ENCODE assay signal across 8 mouse cellular contexts in the genomic region with DNA sequence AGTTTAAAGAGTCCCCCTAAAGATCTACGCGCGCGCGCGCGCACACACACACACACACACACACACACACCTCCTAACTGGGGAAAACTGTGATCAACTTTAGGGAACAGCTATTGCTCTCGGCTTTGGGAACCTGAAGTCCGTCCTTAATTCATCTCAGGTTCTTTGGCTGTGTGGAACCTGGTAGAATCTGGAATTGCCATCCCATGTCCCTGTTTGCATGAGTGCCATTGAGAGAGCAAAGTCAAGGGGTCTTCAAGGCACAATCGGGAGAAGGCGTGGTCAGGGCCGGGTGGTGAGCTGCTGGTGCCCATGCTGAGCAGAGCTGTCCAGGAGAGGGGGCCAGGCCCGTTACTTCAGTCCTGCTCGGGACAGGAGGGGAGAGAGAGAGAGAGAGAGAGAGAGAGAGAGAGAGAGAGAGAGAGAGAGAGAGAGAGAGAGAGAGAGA. TPM values are rescaled to one million over a fixed set of nuclear protein-coding genes. Genes with fewer than 3 reads are reported as not detected.
DNase-seq lines count a peak whose midpoint lies in the region; ATAC-seq lines count a peak whose summit lies in the region.

No protein-coding gene starts in this region.

- H3K36me3 ChIP-seq in embryonic facial prominence, embryonic 15.5 days, result peaks cover 8% of the 10 kb centered on the region
- no peaks in the 10 kb centered on the region for H3K36me3 ChIP-seq in stomach, embryonic 16.5 days (ENCODE audit: control insufficient read depth, insufficient read depth, low read length)

- ATAC-seq in embryonic facial prominence, embryonic 15.5 days (ENCODE audit: insufficient number of reproducible peaks, low FRiP score, low TSS enrichment, low read depth), result peak; percentile 63; the same call in 1 of the 2 replicates
- 0 out of 2 replicates have a peak, but pooled peaks have one; percentile 67 for ATAC-seq in stomach, embryonic 16.5 days (ENCODE audit: insufficient read depth, low FRiP score)

- H3K27me3 ChIP-seq in embryonic facial prominence, embryonic 15.5 days, result no peaks in the 10 kb centered on the region
- H3K27me3 ChIP-seq in stomach, embryonic 16.5 days (ENCODE audit: control insufficient read depth, insufficient read depth, low read length), result no peaks in the 10 kb centered on the region

- peak overlapping the region; percentile 79 for H3K4me2 ChIP-seq in embryonic facial prominence, embryonic 15.5 days (replicated peaks)
- peak overlapping the region; percentile 75 for H3K4me2 ChIP-seq in stomach, embryonic 16.5 days (ENCODE audit: low read depth, low read length)

- DNase-seq in gastrocnemius, postnatal 10 days, result peak; percentile 29
- no peak for DNase-seq in gastrocnemius, adult 8-10 months (ENCODE audit: low spot score in 2 of 2)
- DNase-seq in MN1 (ENCODE audit: low spot score), result peak; percentile 66
- DNase-seq in induced T-regulatory cell, adult 2 months (ENCODE audit: low read depth), result peak; percentile 64
- DNase-seq in lung, postnatal 36 days, result peak; percentile 13
- DNase-seq in spleen, adult 12 weeks (ENCODE audit: low spot score), result no peak

- no peaks in the 10 kb centered on the region for H3K9me3 ChIP-seq in embryonic facial prominence, embryonic 15.5 days (replicated peaks)
- H3K9me3 ChIP-seq in stomach, embryonic 16.5 days (replicated peaks; ENCODE audit: control insufficient read depth, low read length), result no peaks in the 10 kb centered on the region

- peaks cover 29% of the 10 kb centered on the region for H3K4me1 ChIP-seq in embryonic facial prominence, embryonic 15.5 days
- H3K4me1 ChIP-seq in stomach, embryonic 16.5 days (ENCODE audit: control insufficient read depth, insufficient read depth, low read length), result peaks cover 14% of the 10 kb centered on the region

- under 1% methylated on average over 14 of the region's 14 CpGs for WGBS in embryonic facial prominence, embryonic 15.5 days
- WGBS in stomach, embryonic 16.5 days, result 1% methylated on average over 14 of the region's 14 CpGs

- peak overlapping the region; percentile 35 for H3K9ac ChIP-seq in embryonic facial prominence, embryonic 15.5 days
- peak overlapping the region; percentile 67 for H3K9ac ChIP-seq in stomach, embryonic 16.5 days (ENCODE audit: low read length)

- peak overlapping the region; percentile 75 for H3K27ac ChIP-seq in embryonic facial prominence, embryonic 15.5 days (replicated peaks)
- H3K27ac ChIP-seq in stomach, embryonic 16.5 days (ENCODE audit: low read length), result no peak overlapping the region

- H3K4me3 ChIP-seq in embryonic facial prominence, embryonic 15.5 days (replicated peaks), result peak overlapping the region; percentile 83
- peak overlapping the region; percentile 81 for H3K4me3 ChIP-seq in stomach, embryonic 16.5 days (replicated peaks; ENCODE audit: low read length)

RNA-seq across cellular contexts. Expression of gene Cand2, which starts 0.3 kb away (rescaled TPM):
- 10 to 100 TPM; 89.1 to 96.7 TPM for total RNA-seq in gastrocnemius, postnatal 10 days (2021)
- total RNA-seq in gastrocnemius, adult 8-10 months (2022), result 10 to 100 TPM; 63.6 to 80.2 (median 77.4) TPM
- polyA plus RNA-seq in embryonic facial prominence, embryonic 15.5 days (2015; fragmentation: Nextera tagmentation; extraction: Ambion mirVana), result 33.6 and 33.7 TPM in 2 replicates
- 19.6 and 22.6 TPM in 2 replicates for polyA plus RNA-seq in stomach, embryonic 16.5 days (2015; fragmentation: Nextera tagmentation; extraction: Ambion mirVana)

RNA-seq across cellular contexts. Expression of gene Tmem40, which starts 11.8 kb away (rescaled TPM):
- 1 to 10 TPM in 1 of 2 experiments, under 1 TPM in 1; 0.26 to 1.5 TPM for total RNA-seq in gastrocnemius, postnatal 10 days (2021)
- under 1 TPM in 3 of 4 experiments, not detected in 1; 0.36 to 0.58 (median 0.41) TPM for total RNA-seq in gastrocnemius, adult 8-10 months (2022)
- 23.9 and 28.9 TPM in 2 replicates for polyA plus RNA-seq in embryonic facial prominence, embryonic 15.5 days (2015; fragmentation: Nextera tagmentation; extraction: Ambion mirVana)
- polyA plus RNA-seq in stomach, embryonic 16.5 days (2015; fragmentation: Nextera tagmentation; extraction: Ambion mirVana), result 34.2 and 42.3 TPM in 2 replicates

RNA-seq across cellular contexts. Expression of gene Rpl32, which starts 34.6 kb away (rescaled TPM):
- total RNA-seq in gastrocnemius, postnatal 10 days (2021), result 1,000 to 10,000 TPM; 1,136 to 1,161 TPM
- 100 to 1,000 TPM; 581 to 694 (median 621) TPM for total RNA-seq in gastrocnemius, adult 8-10 months (2022)
- 2,086 and 2,192 TPM in 2 replicates for polyA plus RNA-seq in embryonic facial prominence, embryonic 15.5 days (2015; fragmentation: Nextera tagmentation; extraction: Ambion mirVana)
- 1,851 and 2,115 TPM in 2 replicates for polyA plus RNA-seq in stomach, embryonic 16.5 days (2015; fragmentation: Nextera tagmentation; extraction: Ambion mirVana)

Comparison
In these comparisons a context has a peak if more than half of its experiments do, and no peak if none do; other contexts are left out.
1. DNase-seq: peak in gastrocnemius, postnatal 10 days (single experiment), MN1 (single experiment), induced T-regulatory cell, adult 2 months (single experiment) and lung, postnatal 36 days (single experiment); none in gastrocnemius, adult 8-10 months (0 of 2) and spleen, adult 12 weeks (single experiment).